Mouse (Mus musculus): ENCODE measurements around the gene Epha6. TPM values are rescaled to one million over a fixed set of nuclear protein-coding genes. Genes with fewer than 3 reads are reported as not detected.
A peak's percentile ranks its signal among the peaks of the same experiment; 100 is the strongest.

Gene Epha6
- polyA plus RNA-seq, 1 experiment from 2014 or later, result 9.1 TPM

DNA sequence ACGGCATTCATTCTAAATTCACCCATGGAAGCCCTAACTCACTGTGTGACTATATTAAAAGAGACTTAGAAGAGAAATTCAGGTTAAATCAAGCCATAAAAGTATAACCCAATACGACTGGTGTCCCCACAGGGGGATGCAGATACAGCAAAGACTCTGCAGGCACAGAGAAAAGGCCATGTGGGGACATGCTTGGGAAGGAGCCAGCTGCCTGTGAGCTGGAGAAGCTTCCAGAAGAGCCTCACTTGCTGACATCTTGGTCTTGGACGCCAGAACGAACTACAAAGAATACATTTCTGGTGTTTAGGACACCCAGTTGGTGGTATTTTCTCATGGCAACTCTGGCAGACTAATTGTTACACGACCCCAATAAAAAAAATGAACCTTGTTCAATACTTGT is 920.2 kb downstream of the Epha6 start:
- Histone ChIP-seq H3K36me3 (replicated peaks) (no peaks in the 10 kb centered on the region), H3K27me3 (replicated peaks) (no peaks in the 10 kb centered on the region), H3K27ac (no peak overlapping the region), H3K4me2 (no peak overlapping the region), H3K4me3 (no peak overlapping the region), H3K4me1 (no peaks in the 10 kb centered on the region), H3K9me3 (no peaks in the 10 kb centered on the region), H3K9ac (no peak overlapping the region)
- WGBS, result 72% methylated on average over 5 of the region's 5 CpGs
- no peak for ATAC-seq (replicated peaks)

DNA sequence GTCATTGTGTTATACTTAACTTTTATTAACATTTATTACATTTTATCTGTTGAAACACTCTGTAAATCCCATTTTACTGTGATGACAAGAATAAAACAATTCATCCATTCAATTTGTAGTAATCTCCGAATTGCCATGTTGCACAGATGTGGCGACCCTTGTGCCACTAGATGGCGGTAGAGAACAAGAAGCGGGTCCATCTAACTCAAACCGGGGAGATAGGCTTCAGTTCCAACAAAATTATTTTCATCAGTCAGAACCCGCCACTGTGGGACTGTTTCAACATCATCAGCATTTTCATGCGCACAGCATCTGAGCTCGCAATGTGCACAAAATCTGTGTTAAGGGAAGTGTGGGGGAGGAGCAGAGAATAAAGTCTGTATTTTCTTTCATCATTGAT is 921.9 kb downstream of the Epha6 start:
- H3K4me1 ChIP-seq, result no peaks in the 10 kb centered on the region
- peak overlapping the region; percentile 31; the same call in 1 of the 2 replicates for H3K4me2 ChIP-seq
- peak; percentile 95 for ATAC-seq (replicated peaks)
- H3K4me3 ChIP-seq, result no peak overlapping the region
- H3K9me3 ChIP-seq, result no peaks in the 10 kb centered on the region
- no peaks in the 10 kb centered on the region for H3K27me3 ChIP-seq (replicated peaks)
- no peak overlapping the region for H3K9ac ChIP-seq
- H3K36me3 ChIP-seq (replicated peaks), result no peaks in the 10 kb centered on the region
- 4% methylated on average over 8 of the region's 8 CpGs for WGBS
- H3K27ac ChIP-seq, result no peak overlapping the region

DNA sequence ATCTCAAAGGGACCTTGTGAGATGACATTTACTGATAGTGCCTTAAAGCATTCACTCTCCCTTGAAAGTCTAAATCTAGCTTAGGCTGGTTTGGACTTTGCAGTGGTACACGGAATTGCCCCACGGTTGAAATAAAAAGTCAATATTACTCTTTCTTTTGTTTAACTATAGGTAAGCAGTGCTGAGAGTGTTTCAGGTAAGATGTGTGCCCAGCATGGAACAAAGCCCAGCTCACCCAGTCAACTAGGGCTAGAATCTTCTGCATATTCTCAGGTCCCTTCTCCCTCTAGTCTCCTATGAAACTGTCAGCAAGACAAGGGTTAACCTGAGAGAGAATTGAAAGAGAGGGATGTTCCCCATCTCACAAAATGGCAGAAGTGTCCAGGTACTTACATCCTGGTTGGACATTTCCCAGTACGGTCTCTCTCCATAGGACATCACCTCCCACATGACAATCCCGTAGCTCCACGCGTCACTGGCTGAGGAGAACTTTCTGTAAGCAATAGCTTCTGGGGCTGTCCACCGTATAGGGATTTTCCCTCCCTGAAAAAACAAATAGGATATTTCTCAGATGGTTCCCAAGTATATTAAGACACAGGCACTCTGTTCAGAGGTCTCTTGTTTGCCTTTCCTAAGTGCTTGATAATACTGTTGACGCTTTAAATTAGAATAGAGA is 923.0 kb downstream of the Epha6 start:
- H3K27me3 ChIP-seq (replicated peaks), result no peaks in the 10 kb centered on the region
- 86% methylated on average over 8 of the region's 8 CpGs for WGBS
- no peaks in the 10 kb centered on the region for H3K9me3 ChIP-seq
- H3K9ac ChIP-seq, result no peak overlapping the region
- H3K4me3 ChIP-seq, result no peak overlapping the region
- no peak overlapping the region for H3K4me2 ChIP-seq
- no peak overlapping the region for H3K27ac ChIP-seq
- no peaks in the 10 kb centered on the region for H3K4me1 ChIP-seq
- no peaks in the 10 kb centered on the region for H3K36me3 ChIP-seq (replicated peaks)
- no peak for ATAC-seq (replicated peaks)

GRCm38 (mm10) chr16:59666938-59667337 is 938.4 kb downstream of the Epha6 start:
- Histone ChIP-seq H3K9ac (no peak overlapping the region), H3K27me3 (replicated peaks) (no peaks in the 10 kb centered on the region), H3K36me3 (replicated peaks) (no peaks in the 10 kb centered on the region), H3K27ac (no peak overlapping the region), H3K4me1 (no peaks in the 10 kb centered on the region), H3K4me3 (no peak overlapping the region), H3K9me3 (no peaks in the 10 kb centered on the region), H3K4me2 (no peak overlapping the region)
- 85% methylated on average over 2 of the region's 2 CpGs for WGBS
- no peak for ATAC-seq (replicated peaks)

- no peak overlapping the region for H3K9ac ChIP-seq
- H3K9me3 ChIP-seq, result no peaks in the 10 kb centered on the region
- no peak overlapping the region for H3K27ac ChIP-seq
- no peak overlapping the region for H3K4me3 ChIP-seq
- H3K4me2 ChIP-seq, result no peak overlapping the region
- ATAC-seq (replicated peaks), result no peak
- peaks cover 3% of the 10 kb centered on the region; the same call in 1 of the 2 replicates for H3K4me1 ChIP-seq
- no peaks in the 10 kb centered on the region for H3K27me3 ChIP-seq (replicated peaks)
- WGBS, result 47% methylated on average over 2 of the region's 2 CpGs
- H3K36me3 ChIP-seq (replicated peaks), result no peaks in the 10 kb centered on the region
Measured at GRCm38 (mm10) chr16:59643766-59644165, 961.6 kb downstream of the Epha6 start.

- Histone ChIP-seq H3K9ac (no peak overlapping the region), H3K4me3 (no peak overlapping the region), H3K4me1 (peaks cover 7% of the 10 kb centered on the region), H3K4me2 (peak overlapping the region; percentile 61), H3K9me3 (no peaks in the 10 kb centered on the region), H3K27me3 (replicated peaks) (no peaks in the 10 kb centered on the region), H3K36me3 (replicated peaks) (no peaks in the 10 kb centered on the region), H3K27ac (no peak overlapping the region)
- ATAC-seq (replicated peaks), result no peak
- 90% methylated on average over 3 of the region's 3 CpGs for WGBS
Measured at GRCm38 (mm10) chr16:59639985-59640384, 965.3 kb downstream of the Epha6 start.

DNA sequence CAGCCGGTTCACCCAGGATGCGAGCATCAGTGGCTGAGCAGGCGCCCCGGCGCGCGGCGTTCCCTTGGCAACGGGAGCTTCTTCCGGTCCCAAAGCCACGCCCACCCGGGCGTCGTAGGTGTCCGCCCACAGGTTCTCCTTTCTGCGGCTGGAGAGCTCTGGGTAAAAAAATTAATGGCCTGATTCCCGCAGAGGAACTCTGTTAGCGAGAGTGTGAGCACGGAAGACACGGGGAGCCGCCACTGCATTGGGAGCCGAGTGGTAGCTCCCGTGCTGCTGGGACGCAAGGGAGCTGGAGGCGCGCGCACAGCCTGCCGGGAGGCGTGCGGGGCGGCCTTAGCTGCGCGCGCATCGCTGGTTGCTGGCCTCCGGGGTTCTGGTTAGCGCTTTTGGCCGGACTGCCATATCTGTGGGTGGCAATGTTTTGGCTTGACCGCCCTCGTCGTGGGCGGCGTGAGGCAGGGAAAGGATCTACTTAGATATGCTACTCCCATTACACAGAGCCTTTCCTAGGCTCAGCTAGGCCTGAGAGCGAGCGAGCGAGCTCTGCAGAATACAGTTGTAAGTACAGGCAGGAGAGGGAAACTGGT is 966.1 kb downstream of the Epha6 start, which contains the start of gene Arl6:
Gene Arl6 (minus strand): TSS at position 290 of the 590 bp plus-strand sequence.
- no peaks in the 10 kb centered on the region for H3K36me3 ChIP-seq (replicated peaks)

GRCm38 (mm10) chr16:59634598-59634997 is 970.7 kb downstream of the Epha6 start:
- no peak for ATAC-seq (replicated peaks)
- Histone ChIP-seq H3K4me3 (no peak overlapping the region), H3K36me3 (replicated peaks) (0 out of 2 replicates have a peak, but pooled peaks cover 4% of the 10 kb centered on the region), H3K27me3 (replicated peaks) (no peaks in the 10 kb centered on the region), H3K9ac (no peak overlapping the region), H3K27ac (no peak overlapping the region), H3K9me3 (0 out of 2 replicates have a peak, but pooled peaks cover 2% of the 10 kb centered on the region), H3K4me2 (no peak overlapping the region), H3K4me1 (peaks cover 4% of the 10 kb centered on the region)
- WGBS, result 88% methylated on average over 2 of the region's 2 CpGs

More for the DNA sequence above, 966.1 kb downstream of the Epha6 start, which contains the start of gene Arl6:
- peak; percentile 99 for ATAC-seq (replicated peaks)
- Histone ChIP-seq H3K9me3 (no peaks in the 10 kb centered on the region), H3K4me2 (peak within 1 kb of the TSS; percentile 61), H3K27me3 (replicated peaks) (no peaks in the 10 kb centered on the region), H3K27ac (peak within 1 kb of the TSS; percentile 100), H3K4me1 (peaks cover 7% of the 10 kb centered on the region), H3K4me3 (peak within 1 kb of the TSS; percentile 92), H3K9ac (peak within 1 kb of the TSS; percentile 80)
- WGBS, result under 1% methylated on average over 45 of the region's 46 CpGs

DNA sequence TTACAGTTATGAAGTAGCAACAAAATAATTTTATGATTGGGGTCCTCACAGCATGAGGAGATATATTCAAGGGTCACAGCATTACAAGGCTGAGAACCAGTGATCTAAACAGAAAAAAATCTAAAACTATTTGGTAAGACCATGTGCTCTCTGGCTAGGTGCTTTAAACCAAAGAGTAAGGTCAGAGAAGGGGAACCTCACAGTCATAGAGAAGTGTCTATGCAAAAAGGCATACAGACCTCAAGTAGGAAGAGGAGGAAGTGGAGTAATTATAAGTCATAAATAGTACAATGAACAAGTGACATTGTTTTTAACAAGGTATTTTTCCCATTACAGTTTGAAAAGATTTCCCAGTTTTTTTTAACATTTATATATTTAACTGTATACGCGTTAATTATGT is 983.8 kb downstream of the Epha6 start:
- 96% methylated on average over 2 of the region's 2 CpGs for WGBS
- no peak for ATAC-seq (replicated peaks)
- H3K4me2 ChIP-seq, result no peak overlapping the region
- H3K4me1 ChIP-seq, result no peaks in the 10 kb centered on the region
- no peak overlapping the region for H3K9ac ChIP-seq
- no peaks in the 10 kb centered on the region for H3K36me3 ChIP-seq (replicated peaks)
- no peak overlapping the region for H3K27ac ChIP-seq
- H3K27me3 ChIP-seq (replicated peaks), result no peaks in the 10 kb centered on the region
- no peaks in the 10 kb centered on the region for H3K9me3 ChIP-seq
- H3K4me3 ChIP-seq, result no peak overlapping the region

DNA sequence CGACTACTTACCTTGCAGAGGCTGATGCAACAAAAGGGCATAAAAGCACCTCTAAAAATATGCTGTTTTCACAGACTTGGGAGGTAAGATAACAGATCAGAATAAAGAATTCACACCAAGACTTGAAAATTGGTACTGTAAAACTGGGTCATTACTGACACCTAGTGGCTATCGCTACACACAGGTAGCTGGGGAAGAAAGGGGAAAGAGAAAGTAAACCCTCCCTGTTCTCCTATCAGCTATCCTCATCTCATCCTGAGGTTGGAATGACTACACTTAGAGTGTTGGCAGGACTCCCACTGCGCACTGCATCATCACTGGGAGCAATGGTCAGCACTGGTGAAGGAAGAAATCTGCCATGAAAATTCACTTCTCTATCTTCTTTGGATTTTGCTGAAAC is 988.2 kb downstream of the Epha6 start:
- no peaks in the 10 kb centered on the region for H3K27me3 ChIP-seq (replicated peaks)

DNA sequence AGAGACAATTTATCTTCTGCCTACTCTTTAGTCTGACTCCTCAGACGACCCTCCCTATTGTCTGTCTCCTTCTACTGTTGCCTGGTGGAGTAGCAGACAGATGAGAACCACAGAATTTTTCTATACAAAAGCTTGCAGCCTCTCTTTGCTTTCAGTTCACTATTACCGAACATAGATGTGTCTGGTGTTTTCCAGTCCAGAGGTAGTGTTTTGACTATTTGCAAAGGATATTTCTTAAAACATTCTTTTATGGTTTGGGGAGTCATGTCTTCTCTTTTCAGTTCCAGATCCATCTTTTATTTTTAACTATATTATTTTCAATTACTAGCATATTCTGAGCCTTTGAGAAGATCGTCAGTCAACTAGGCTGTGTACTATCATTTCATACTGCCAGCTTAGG is 989.7 kb downstream of the Epha6 start:
- 0 out of 2 replicates have a peak, but pooled peaks cover 4% of the 10 kb centered on the region for H3K36me3 ChIP-seq (replicated peaks)
- ATAC-seq (replicated peaks), result no peak
- 84% methylated on average over 3 of the region's 3 CpGs for WGBS
- H3K4me2 ChIP-seq, result no peak overlapping the region
- no peaks in the 10 kb centered on the region for H3K27me3 ChIP-seq (replicated peaks)
- H3K4me3 ChIP-seq, result no peak overlapping the region
- no peaks in the 10 kb centered on the region for H3K4me1 ChIP-seq
- no peak overlapping the region for H3K9ac ChIP-seq
- no peaks in the 10 kb centered on the region for H3K9me3 ChIP-seq
- H3K27ac ChIP-seq, result no peak overlapping the region

More for the DNA sequence above, 988.2 kb downstream of the Epha6 start:
- no peak overlapping the region for H3K4me2 ChIP-seq
- H3K9me3 ChIP-seq, result no peaks in the 10 kb centered on the region
- no peak overlapping the region for H3K27ac ChIP-seq
- 41% methylated on average over 3 of the region's 3 CpGs for WGBS
- peak; percentile 80 for ATAC-seq (replicated peaks)
- H3K4me1 ChIP-seq, result no peaks in the 10 kb centered on the region
- no peak overlapping the region for H3K4me3 ChIP-seq
- H3K36me3 ChIP-seq (replicated peaks), result no peaks in the 10 kb centered on the region
- no peak overlapping the region for H3K9ac ChIP-seq

- Histone ChIP-seq H3K27ac (no peak overlapping the region), H3K9ac (no peak overlapping the region)
- no peak for ATAC-seq (replicated peaks)
Measured at GRCm38 (mm10) chr16:59610750-59611149, 994.6 kb downstream of the Epha6 start.

More at GRCm38 (mm10) chr16:59610750-59611149, 994.6 kb downstream of the Epha6 start:
- WGBS, result 86% methylated on average over 1 of the region's 1 CpGs
- H3K4me2 ChIP-seq, result no peak overlapping the region
- H3K9me3 ChIP-seq, result no peaks in the 10 kb centered on the region
- no peaks in the 10 kb centered on the region for H3K27me3 ChIP-seq (replicated peaks)
- no peak overlapping the region for H3K4me3 ChIP-seq
- 0 out of 2 replicates have a peak, but pooled peaks cover 4% of the 10 kb centered on the region for H3K36me3 ChIP-seq (replicated peaks)
- H3K4me1 ChIP-seq, result no peaks in the 10 kb centered on the region
